10 mouse cellular contexts compared by ENCODE assay signal in the genomic region with DNA sequence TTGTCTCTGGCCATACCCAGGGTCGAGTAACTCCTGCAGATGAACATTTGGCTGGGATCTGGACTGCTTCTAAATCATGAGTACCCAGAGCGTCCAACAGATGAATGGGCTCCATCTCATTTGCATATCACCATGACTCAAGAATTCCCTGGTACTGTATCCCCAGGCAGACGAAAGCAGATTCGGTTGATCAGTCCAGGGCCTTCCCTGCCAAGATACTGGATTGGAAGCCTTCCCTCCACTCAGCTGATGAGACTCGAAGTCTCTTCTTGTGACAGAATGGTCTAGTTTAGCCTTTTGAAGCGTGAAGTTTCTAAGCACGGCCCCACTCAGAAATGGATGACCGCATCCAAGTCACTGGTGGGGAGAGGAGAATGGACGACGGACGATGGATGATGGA.
DNase-seq lines count a peak whose midpoint lies in the region; ATAC-seq lines count a peak whose summit lies in the region.
"Had no signal": no experiment of that assay in that cellular context is flagged by ENCODE, and none has a peak within 500 bp of the region (broad histone marks: within the 10 kb centered on the region; RNA-seq: fewer than 3 reads in every experiment).

No protein-coding gene starts in this region.

- no peak overlapping the region for H3K9ac ChIP-seq in embryonic facial prominence, embryonic 14.5 days (ENCODE audit: low read depth, low read length)
- no peak overlapping the region for H3K9ac ChIP-seq in limb, embryonic 12.5 days (replicated peaks)
- H3K9ac ChIP-seq in intestine, embryonic 15.5 days = no peak overlapping the region
- H3K9ac ChIP-seq: embryonic facial prominence, embryonic 13.5 days had no signal

- no peak overlapping the region for H3K4me3 ChIP-seq in embryonic facial prominence, embryonic 14.5 days (ENCODE audit: low read depth, low read length)
- H3K4me3 ChIP-seq in embryonic facial prominence, embryonic 10.5 days = no peak overlapping the region
- H3K4me3 ChIP-seq in limb, embryonic 12.5 days (replicated peaks) = no peak overlapping the region
- H3K4me3 ChIP-seq in limb, embryonic 10.5 days = no peak overlapping the region
- no peak overlapping the region for H3K4me3 ChIP-seq in intestine, embryonic 15.5 days (replicated peaks)
- H3K4me3 ChIP-seq: embryonic facial prominence, embryonic 13.5 days; megakaryocyte, embryonic 14.5 days had no signal

- ATAC-seq in embryonic facial prominence, embryonic 14.5 days (ENCODE audit: low read depth) = no peak
- ATAC-seq in limb, embryonic 12.5 days (ENCODE audit: insufficient number of reproducible peaks, insufficient read depth, low FRiP score, low TSS enrichment, low read depth) = no peak
- ATAC-seq in intestine, embryonic 15.5 days = 0 out of 2 replicates have a peak, but pooled peaks have one; percentile 20

- H3K9me3 ChIP-seq in embryonic facial prominence, embryonic 14.5 days (ENCODE audit: control insufficient read depth, low read length) = no peaks in the 10 kb centered on the region
- peaks cover 4% of the 10 kb centered on the region; the same call in 1 of the 2 replicates for H3K9me3 ChIP-seq in embryonic facial prominence, embryonic 10.5 days
- no peaks in the 10 kb centered on the region for H3K9me3 ChIP-seq in limb, embryonic 12.5 days
- no peaks in the 10 kb centered on the region for H3K9me3 ChIP-seq in limb, embryonic 10.5 days (replicated peaks)
- H3K9me3 ChIP-seq in intestine, embryonic 15.5 days = no peaks in the 10 kb centered on the region
- H3K9me3 ChIP-seq: embryonic facial prominence, embryonic 13.5 days had no signal

- no peaks in the 10 kb centered on the region for H3K27me3 ChIP-seq in embryonic facial prominence, embryonic 14.5 days (replicated peaks; ENCODE audit: control insufficient read depth, insufficient read depth, low read length)
- H3K27me3 ChIP-seq in embryonic facial prominence, embryonic 10.5 days (replicated peaks; ENCODE audit: low read depth, poor library complexity, severe bottlenecking) = no peaks in the 10 kb centered on the region
- H3K27me3 ChIP-seq in limb, embryonic 12.5 days = no peaks in the 10 kb centered on the region
- no peaks in the 10 kb centered on the region for H3K27me3 ChIP-seq in limb, embryonic 10.5 days (ENCODE audit: low read depth, poor library complexity, severe bottlenecking)
- H3K27me3 ChIP-seq in intestine, embryonic 15.5 days (replicated peaks) = no peaks in the 10 kb centered on the region
- H3K27me3 ChIP-seq: embryonic facial prominence, embryonic 13.5 days; megakaryocyte, embryonic 14.5 days had no signal

- no peak overlapping the region for H3K4me2 ChIP-seq in embryonic facial prominence, embryonic 14.5 days (ENCODE audit: low read depth, low read length)
- H3K4me2 ChIP-seq in limb, embryonic 12.5 days = no peak overlapping the region
- H3K4me2 ChIP-seq in intestine, embryonic 15.5 days (replicated peaks) = no peak overlapping the region; the same call in 1 of the 2 replicates
- H3K4me2 ChIP-seq: embryonic facial prominence, embryonic 13.5 days had no signal

- peak overlapping the region; percentile 52 for H3K27ac ChIP-seq in embryonic facial prominence, embryonic 14.5 days (replicated peaks; ENCODE audit: low read depth, low read length)
- H3K27ac ChIP-seq in embryonic facial prominence, embryonic 10.5 days (replicated peaks) = no peak overlapping the region; the same call in 1 of the 2 replicates
- 0 out of 2 replicates have a peak overlapping the region, but pooled peaks have one; percentile 5 for H3K27ac ChIP-seq in limb, embryonic 12.5 days
- H3K27ac ChIP-seq in limb, embryonic 10.5 days = no peak overlapping the region
- H3K27ac ChIP-seq in intestine, embryonic 15.5 days = peak overlapping the region; percentile 87

- no peak for DNase-seq in embryonic facial prominence, embryonic 14.5 days (ENCODE audit: low spot score)
- no peak for DNase-seq in embryonic facial prominence, embryonic 10.5 days (ENCODE audit: low spot score)
- no peak for DNase-seq in limb, embryonic 10.5 days (ENCODE audit: low spot score)
- peak; percentile 30 for DNase-seq in gastrocnemius, postnatal 25 days
- no peak for DNase-seq in layer of hippocampus, adult 18-20 months (ENCODE audit: low spot score in 2 of 2)
- no peak for DNase-seq in frontal cortex, postnatal 14 days (ENCODE audit: low spot score in 2 of 2)

- H3K36me3 ChIP-seq in embryonic facial prominence, embryonic 14.5 days (ENCODE audit: control insufficient read depth, insufficient read depth, low read length) = 0 out of 2 replicates have a peak, but pooled peaks cover 2% of the 10 kb centered on the region
- peaks cover 53% of the 10 kb centered on the region for H3K36me3 ChIP-seq in embryonic facial prominence, embryonic 10.5 days (replicated peaks)
- peaks cover 24% of the 10 kb centered on the region; the same call in 1 of the 2 replicates for H3K36me3 ChIP-seq in limb, embryonic 12.5 days
- H3K36me3 ChIP-seq in limb, embryonic 10.5 days = peaks cover 44% of the 10 kb centered on the region
- H3K36me3 ChIP-seq in intestine, embryonic 15.5 days = no peaks in the 10 kb centered on the region

- WGBS in embryonic facial prominence, embryonic 14.5 days = 88% methylated on average over 11 of the region's 11 CpGs
- 92% methylated on average over 11 of the region's 11 CpGs for WGBS in embryonic facial prominence, embryonic 10.5 days
- 94% methylated on average over 11 of the region's 11 CpGs for WGBS in limb, embryonic 12.5 days
- 92% methylated on average over 11 of the region's 11 CpGs for WGBS in limb, embryonic 10.5 days
- WGBS in intestine, embryonic 15.5 days = 75% methylated on average over 11 of the region's 11 CpGs

- H3K4me1 ChIP-seq in embryonic facial prominence, embryonic 14.5 days (ENCODE audit: control insufficient read depth, insufficient read depth, low read length) = peaks cover 3% of the 10 kb centered on the region
- peaks cover 32% of the 10 kb centered on the region for H3K4me1 ChIP-seq in embryonic facial prominence, embryonic 10.5 days
- peaks cover 18% of the 10 kb centered on the region for H3K4me1 ChIP-seq in limb, embryonic 12.5 days (replicated peaks)
- peaks cover 22% of the 10 kb centered on the region for H3K4me1 ChIP-seq in limb, embryonic 10.5 days
- peaks cover 14% of the 10 kb centered on the region for H3K4me1 ChIP-seq in intestine, embryonic 15.5 days (replicated peaks)

Comparison
In these comparisons a context has a peak if more than half of its experiments do, and no peak if none do; other contexts are left out.
1. H3K27ac ChIP-seq: peak in embryonic facial prominence, embryonic 14.5 days (single experiment), limb, embryonic 12.5 days (single experiment) and intestine, embryonic 15.5 days (single experiment); none in embryonic facial prominence, embryonic 10.5 days (single experiment) and limb, embryonic 10.5 days (single experiment).